Mouse (Mus musculus) liver, adult 2 months (tissue): ENCODE data around the gene Caly. TPM values are rescaled to one million over a fixed set of nuclear protein-coding genes. Genes with fewer than 3 reads are reported as not detected.

Experiments
- DNase-seq: peaks from one replicate; pipeline ENCODE4 v3.0.0-alpha.2; 2011; ENCODE audit warnings: low read depth, low spot score; ENCODE audit errors: extremely low read depth
- H3K27ac ChIP-seq: fragments of 200-500 bp; replicated peaks from 2 replicates; pipeline ENCODE4 v1.5.1; 2012; ENCODE audit warnings: low read depth, mild to moderate bottlenecking, control low read depth, inconsistent platforms, low read length; ENCODE audit not compliant: insufficient read depth
- H3K27me3 ChIP-seq: fragments of 200-500 bp; 2 replicates; pipeline ENCODE4 v1.6.1; 2012; ENCODE audit warnings: mild to moderate bottlenecking, moderate library complexity, low read length, inconsistent platforms; ENCODE audit not compliant: control insufficient read depth, insufficient read depth
- H3K36me3 ChIP-seq: fragments of 200-500 bp; 2 replicates; pipeline ENCODE4 v1.6.1; 2012; ENCODE audit warnings: low read length, inconsistent platforms; ENCODE audit not compliant: control insufficient read depth, insufficient read depth
- H3K4me1 ChIP-seq: fragments of 200-500 bp; 2 replicates; pipeline ENCODE4 v1.6.1; 2011; ENCODE audit warnings: low read length; ENCODE audit not compliant: control insufficient read depth, insufficient read depth
- H3K4me3 ChIP-seq: fragments of 200-500 bp; 2 replicates; pipeline ENCODE4 v1.5.1; 2011; ENCODE audit warnings: low read depth, mild to moderate bottlenecking, control low read depth, low read length, moderate library complexity; ENCODE audit not compliant: insufficient read depth
- H3K79me2 ChIP-seq: fragments of 200-500 bp; 2 replicates; pipeline ENCODE4 v1.6.1; 2012; ENCODE audit warnings: inconsistent platforms, mild to moderate bottlenecking, low read length, moderate library complexity; ENCODE audit not compliant: control insufficient read depth, insufficient read depth
- H3K9ac ChIP-seq: fragments of 200-500 bp; 2 replicates; pipeline ENCODE4 v1.6.1; 2012; ENCODE audit warnings: low read depth, mild to moderate bottlenecking, control low read depth, inconsistent platforms, low read length
- CTCF ChIP-seq: fragments of 200-500 bp; IDR thresholded peaks from 2 replicates; pipeline ENCODE4 v1.5.1; 2011; ENCODE audit warnings: low read depth, low read length, control low read depth
- POLR2A ChIP-seq: fragments of 200-500 bp; IDR thresholded peaks from 2 replicates; pipeline ENCODE4 v1.6.1; 2011; ENCODE audit warnings: low read length, control low read depth; ENCODE audit not compliant: insufficient read depth; ENCODE audit errors: extremely low read depth
- WGBS: fragments of 180-500 bp; shearing (Covaris S2); methylation state at CpG from one replicate; pipeline ENCODE4 v1.1.7; 2018; 5-methylcytosine and 5-hydroxymethylcytosine counted together
- polyA plus RNA-seq: library from polyadenylated mRNA; depleted of rRNA; stranded (reverse); fragments of >200 nt; gene quantifications from 2 replicates; pipeline ENCODE4 v1.2.3, GENCODE M21; 2012
- total RNA-seq: library from RNA; depleted of rRNA; stranded (reverse); fragments of >200 nt; gene quantifications from 2 replicates; pipeline ENCODE4 v1.2.3, GENCODE M21; 2014

Gene Caly
- total and polyA plus RNA-seq, 2 experiments, result 0.07 TPM; not detected in 1

GRCm38 (mm10) chr7:140045546-140045945 lies 36.8 kb downstream of the Caly start:
- H3K79me2 ChIP-seq, result no peaks in the 10 kb centered on the region
- no peak overlapping the region for H3K9ac ChIP-seq
- H3K36me3 ChIP-seq, result no peaks in the 10 kb centered on the region
- H3K4me3 ChIP-seq, result no peak overlapping the region
- TF ChIP-seq POLR2A (no peak), CTCF (no peak)
- 78% methylated on average over 4 of the region's 4 CpGs for WGBS
- no peak overlapping the region for H3K27ac ChIP-seq
- H3K27me3 ChIP-seq, result peaks cover 24% of the 10 kb centered on the region
- DNase-seq, result no peak
- H3K4me1 ChIP-seq, result peaks cover 14% of the 10 kb centered on the region

- TF ChIP-seq POLR2A (no peak), CTCF (no peak)
- WGBS, result 51% methylated on average over 3 of the region's 3 CpGs
- H3K79me2 ChIP-seq, result no peaks in the 10 kb centered on the region
- H3K4me3 ChIP-seq, result no peak overlapping the region
- no peak overlapping the region for H3K9ac ChIP-seq
- no peak overlapping the region for H3K27ac ChIP-seq
- peaks cover 7% of the 10 kb centered on the region for H3K27me3 ChIP-seq
- no peaks in the 10 kb centered on the region for H3K36me3 ChIP-seq
- DNase-seq, result no peak
- no peaks in the 10 kb centered on the region for H3K4me1 ChIP-seq
These were observed 39.6 kb downstream of the Caly start for GRCm38 (mm10) chr7:140042728-140043127.

GRCm38 (mm10) chr7:140037171-140037555 lies 45.2 kb downstream of the Caly start:
- H3K79me2 ChIP-seq, result no peaks in the 10 kb centered on the region
- no peak for DNase-seq
- no peak overlapping the region for H3K9ac ChIP-seq
- no peaks in the 10 kb centered on the region for H3K27me3 ChIP-seq
- H3K4me1 ChIP-seq, result peaks cover 10% of the 10 kb centered on the region
- WGBS, result 62% methylated on average over 3 of the region's 3 CpGs
- no peak overlapping the region for H3K27ac ChIP-seq
- H3K4me3 ChIP-seq, result no peak overlapping the region
- TF ChIP-seq POLR2A (no peak), CTCF (no peak)
- no peaks in the 10 kb centered on the region for H3K36me3 ChIP-seq

GRCm38 (mm10) chr7:140036281-140037170 lies 45.8 kb downstream of the Caly start, which contains the start of the genes Zfp511 and Tubgcp2:
Gene Zfp511 (plus strand): TSS chr7:140036391.
Gene Tubgcp2 (minus strand): TSS chr7:140036669.
- 2% methylated on average over 69 of the region's 69 CpGs for WGBS
- H3K27me3 ChIP-seq, result no peaks in the 10 kb centered on the region
- DNase-seq, result peak; percentile 90
- peak within 1 kb of the TSS; percentile 70 for H3K27ac ChIP-seq
- H3K36me3 ChIP-seq, result peaks cover 2% of the 10 kb centered on the region; the same call in 1 of the 2 replicates
- TF ChIP-seq CTCF (no peak), POLR2A (no peak)
- no peaks in the 10 kb centered on the region for H3K79me2 ChIP-seq
- H3K4me1 ChIP-seq, result peaks cover 10% of the 10 kb centered on the region
- peak within 1 kb of the TSS; percentile 83 for H3K4me3 ChIP-seq
- peak within 1 kb of the TSS; percentile 81 for H3K9ac ChIP-seq

- no peak for DNase-seq
- TF ChIP-seq CTCF (no peak), POLR2A (no peak)
- Histone ChIP-seq H3K27ac (no peak overlapping the region), H3K27me3 (no peaks in the 10 kb centered on the region), H3K79me2 (no peaks in the 10 kb centered on the region), H3K4me3 (peak overlapping the region; percentile 83; the same call in 1 of the 2 replicates), H3K9ac (peak overlapping the region; percentile 75), H3K4me1 (peaks cover 10% of the 10 kb centered on the region), H3K36me3 (peaks cover 2% of the 10 kb centered on the region; the same call in 1 of the 2 replicates)
- 29% methylated on average over 7 of the region's 7 CpGs for WGBS
These were observed 46.9 kb downstream of the Caly start for GRCm38 (mm10) chr7:140035456-140035855.

GRCm38 (mm10) chr7:140033386-140033785 lies 49.0 kb downstream of the Caly start:
- Histone ChIP-seq H3K79me2 (no peaks in the 10 kb centered on the region), H3K4me1 (peaks cover 10% of the 10 kb centered on the region), H3K27ac (no peak overlapping the region), H3K27me3 (no peaks in the 10 kb centered on the region), H3K9ac (no peak overlapping the region), H3K4me3 (no peak overlapping the region), H3K36me3 (peaks cover 21% of the 10 kb centered on the region)
- 95% methylated on average over 9 of the region's 9 CpGs for WGBS
- no peak for DNase-seq
- no peak for TF ChIP-seq POLR2A
